Mouse (Mus musculus): ENCODE data around the gene Plod2.

Gene Plod2

GRCm38 (mm10) chr9:92541977-92542561 lies at the start of gene Plod2:
Gene Plod2, plus strand, starts transcription at chr9:92542223.
- DNase-seq (ENCODE audit: low read depth, low spot score), result peak; percentile 84

DNA sequence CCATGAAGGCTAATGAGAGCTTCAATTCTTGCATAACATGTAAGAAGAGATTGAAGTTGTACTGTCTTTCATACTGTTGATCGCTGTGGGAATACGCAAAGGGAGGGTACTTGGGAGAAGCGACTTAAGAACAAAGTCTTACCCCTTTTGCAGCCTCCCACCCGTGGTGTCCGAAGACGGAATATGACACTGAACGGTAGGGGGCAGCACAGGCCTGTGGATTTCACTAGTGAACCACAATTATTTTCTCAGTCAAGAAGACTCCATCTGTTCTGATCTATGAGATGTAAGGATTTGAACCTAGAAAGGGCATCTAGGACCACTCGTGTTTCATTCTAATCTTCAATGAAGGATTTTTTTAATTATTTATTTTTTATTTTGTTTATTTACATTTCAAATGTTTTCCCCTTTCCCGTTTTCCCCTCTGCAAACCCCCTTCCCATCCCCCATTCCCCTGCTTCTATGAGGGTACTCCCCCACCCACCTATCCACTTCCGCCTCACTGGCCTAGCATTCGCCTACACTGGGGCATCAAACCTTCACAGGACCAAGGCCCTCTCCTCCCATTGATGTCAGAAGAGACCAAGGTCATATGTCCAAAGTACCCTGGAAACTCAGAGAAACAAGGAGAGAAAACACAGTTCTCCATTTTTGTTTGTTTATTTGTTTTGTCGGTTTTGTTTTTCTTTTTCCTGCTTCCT lies 42.2 kb upstream of the Plod2 start:
- peak; percentile 75 for DNase-seq (ENCODE audit: low read depth, low spot score)

- no peak for DNase-seq (ENCODE audit: low read depth, low spot score)
Observed at GRCm38 (mm10) chr9:92504256-92504655, 37.8 kb upstream of the Plod2 start.

GRCm38 (mm10) chr9:92504889-92505288 lies 37.1 kb upstream of the Plod2 start:
- no peak for DNase-seq (ENCODE audit: low read depth, low spot score)

DNA sequence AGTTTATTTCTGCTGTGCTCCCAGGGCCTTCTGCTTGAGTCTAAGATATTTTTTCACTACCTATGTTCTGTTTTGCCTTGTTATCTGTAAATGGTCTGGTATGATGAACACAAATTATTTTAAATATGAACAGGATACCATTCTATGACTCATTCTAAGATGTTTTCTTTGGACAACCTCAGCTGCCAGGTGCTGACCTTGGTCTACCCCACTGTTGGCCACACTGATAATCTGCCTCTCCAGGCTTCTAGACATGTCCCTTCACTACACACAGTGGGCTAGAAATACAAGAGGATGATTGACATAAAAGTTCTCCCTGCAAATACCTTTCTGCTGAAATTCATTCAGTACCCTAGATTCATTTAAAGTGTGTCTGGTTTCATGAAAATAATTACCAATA lies 30.3 kb upstream of the Plod2 start:
- DNase-seq (ENCODE audit: low read depth, low spot score), result no peak

DNA sequence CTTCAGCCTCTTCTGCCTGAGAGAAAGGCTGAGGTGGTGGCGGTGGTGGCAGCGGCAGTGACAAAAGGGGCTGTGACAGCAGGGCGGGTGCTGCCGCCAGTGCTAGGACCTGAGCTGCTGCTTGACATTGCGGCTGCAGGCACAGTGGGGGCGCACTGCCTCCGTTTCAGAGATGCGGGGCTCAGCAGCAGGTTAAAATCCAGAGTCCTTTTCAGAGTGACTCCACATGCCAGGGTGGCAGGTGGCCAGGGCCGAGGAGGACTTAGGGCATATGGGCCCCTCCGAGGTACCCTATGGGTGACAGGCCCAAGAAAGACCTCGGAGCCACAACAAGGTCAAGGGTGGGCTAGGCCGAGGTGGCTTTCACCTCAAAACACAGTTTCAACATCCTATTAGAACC lies 25.0 kb upstream of the Plod2 start:
- no peak for DNase-seq (ENCODE audit: low read depth, low spot score)

GRCm38 (mm10) chr9:92520751-92521150 lies 21.3 kb upstream of the Plod2 start:
- no peak for DNase-seq (ENCODE audit: low read depth, low spot score)

GRCm38 (mm10) chr9:92524506-92524905 lies 17.5 kb upstream of the Plod2 start:
- no peak for DNase-seq (ENCODE audit: low read depth, low spot score)

DNA sequence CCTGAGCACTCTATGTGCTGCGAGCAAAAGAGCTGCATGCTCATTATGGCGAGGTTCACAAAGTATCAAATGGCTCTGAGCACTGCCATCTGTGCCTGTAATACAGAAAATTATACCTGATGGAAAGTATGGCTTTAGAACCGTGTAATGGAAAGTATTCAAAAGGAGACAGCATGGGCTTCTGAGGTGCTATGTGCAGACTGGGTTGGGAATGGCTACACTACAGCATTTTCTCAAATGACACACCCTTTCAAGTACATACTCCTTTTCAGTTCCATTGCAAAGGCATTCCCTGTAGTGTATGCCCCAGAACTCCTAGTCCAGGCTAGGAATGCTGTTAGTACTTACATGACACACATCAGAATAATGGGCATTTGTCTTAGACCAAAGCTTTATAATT lies 12.0 kb upstream of the Plod2 start:
- no peak for DNase-seq (ENCODE audit: low read depth, low spot score)

DNA sequence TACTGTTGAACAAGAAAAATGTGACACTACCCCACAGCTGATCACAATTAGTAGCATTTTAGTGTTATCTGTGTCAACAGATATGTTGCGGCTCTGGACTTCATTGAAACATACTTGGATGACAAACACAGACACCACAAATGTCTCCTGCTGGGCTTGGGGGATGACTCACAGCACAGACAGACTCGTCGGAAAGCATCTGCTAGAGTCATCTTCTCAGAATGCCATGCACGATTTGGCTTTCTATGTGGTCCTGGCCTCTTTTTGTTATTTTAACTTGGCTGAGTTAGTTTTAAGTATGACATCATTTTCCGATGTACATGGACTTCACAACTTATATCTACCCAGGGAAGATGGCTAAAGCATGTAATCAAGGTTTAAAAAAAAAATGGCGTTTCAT lies 4.3 kb upstream of the Plod2 start:
- DNase-seq (ENCODE audit: low read depth, low spot score), result no peak

DNA sequence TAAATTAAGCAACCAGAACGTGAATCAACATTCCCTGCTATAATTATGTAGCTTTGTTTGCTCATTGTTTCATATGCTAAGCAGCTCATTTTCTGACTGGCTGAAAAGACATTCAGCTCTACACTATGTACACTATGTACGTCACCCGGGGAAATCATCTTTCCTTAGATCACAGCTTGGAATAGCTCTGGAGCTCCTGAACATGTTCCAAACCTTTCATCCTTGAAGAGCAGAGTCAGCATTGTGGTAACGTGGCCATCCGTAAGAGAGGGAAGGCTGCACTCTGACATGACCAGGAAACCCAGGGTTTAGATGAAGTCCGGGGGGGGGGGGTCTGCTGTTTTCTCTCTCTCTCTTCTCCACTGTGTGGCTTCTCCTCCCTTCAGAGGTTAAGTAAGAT lies 3.8 kb upstream of the Plod2 start:
- no peak for DNase-seq (ENCODE audit: low read depth, low spot score)

DNA sequence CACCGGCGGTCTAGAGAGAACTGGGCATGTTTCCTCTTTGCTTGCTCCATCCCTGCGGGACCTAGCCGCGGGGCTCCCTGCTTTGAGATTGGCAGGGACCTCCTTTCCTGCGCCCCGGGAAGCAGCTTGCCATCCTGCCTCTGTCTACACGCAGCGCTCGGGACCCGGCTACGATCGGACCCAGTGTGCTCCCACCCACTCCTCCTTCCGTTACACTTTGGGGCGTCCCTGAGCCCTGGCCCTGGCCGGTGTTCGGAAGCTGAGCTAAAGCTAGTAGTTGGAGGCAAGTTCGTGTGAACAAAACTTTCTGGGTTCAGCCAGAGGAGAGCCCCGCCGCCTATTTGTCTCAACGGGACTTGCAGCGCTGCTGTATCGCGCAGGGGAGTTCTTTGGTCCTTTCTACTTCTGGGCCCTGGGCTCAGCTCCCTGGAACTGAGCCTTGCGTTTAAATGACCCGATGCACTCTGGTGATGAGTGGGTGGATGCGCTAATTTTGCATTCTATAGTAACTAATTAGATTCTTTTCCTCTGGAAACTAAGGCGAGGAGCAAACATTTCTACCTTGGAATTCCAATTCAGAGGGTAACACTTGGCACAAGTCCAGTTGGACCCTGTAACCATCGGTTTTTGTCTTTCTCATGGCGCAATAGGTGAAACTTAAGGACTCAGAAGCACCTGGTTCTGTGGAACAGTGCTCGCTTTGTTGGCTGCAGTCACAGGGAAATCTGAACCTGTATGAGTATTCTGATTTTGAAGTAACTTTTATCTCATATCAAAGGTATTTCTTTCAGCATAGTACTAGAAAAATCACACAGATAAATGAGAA lies 781 bp downstream of the Plod2 start:
- DNase-seq (ENCODE audit: low read depth, low spot score), result peak; percentile 76

GRCm38 (mm10) chr9:92544146-92544545 lies 2.1 kb downstream of the Plod2 start:
- DNase-seq (ENCODE audit: low read depth, low spot score), result no peak

DNA sequence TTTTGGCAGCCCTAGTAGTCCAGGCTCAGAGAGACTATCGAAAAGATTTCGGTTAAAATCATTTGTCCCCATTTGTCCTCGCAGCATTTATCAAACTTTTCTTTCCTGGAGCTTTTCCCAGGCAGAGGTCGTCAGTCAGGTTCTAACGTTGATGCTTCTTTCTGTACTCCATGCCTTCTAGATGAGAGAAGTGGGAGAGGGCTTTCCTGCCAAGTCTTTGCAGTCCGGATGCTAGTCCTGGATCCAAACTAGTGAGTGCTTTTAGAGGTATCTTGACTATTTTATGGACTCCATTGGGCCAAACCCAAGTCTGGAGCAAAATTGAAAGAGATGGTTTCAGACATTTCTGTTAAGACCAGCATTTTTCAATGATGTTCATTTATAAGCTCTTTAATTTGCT lies 3.0 kb downstream of the Plod2 start:
- DNase-seq (ENCODE audit: low read depth, low spot score), result no peak

GRCm38 (mm10) chr9:92546446-92546845 lies 4.4 kb downstream of the Plod2 start:
- no peak for DNase-seq (ENCODE audit: low read depth, low spot score)

GRCm38 (mm10) chr9:92547106-92547505 lies 5.1 kb downstream of the Plod2 start:
- DNase-seq (ENCODE audit: low read depth, low spot score), result no peak

GRCm38 (mm10) chr9:92547821-92548220 lies 5.8 kb downstream of the Plod2 start:
- DNase-seq (ENCODE audit: low read depth, low spot score), result no peak

- no peak for DNase-seq (ENCODE audit: low read depth, low spot score)
Observed at GRCm38 (mm10) chr9:92548603-92549002, 6.6 kb downstream of the Plod2 start.

DNA sequence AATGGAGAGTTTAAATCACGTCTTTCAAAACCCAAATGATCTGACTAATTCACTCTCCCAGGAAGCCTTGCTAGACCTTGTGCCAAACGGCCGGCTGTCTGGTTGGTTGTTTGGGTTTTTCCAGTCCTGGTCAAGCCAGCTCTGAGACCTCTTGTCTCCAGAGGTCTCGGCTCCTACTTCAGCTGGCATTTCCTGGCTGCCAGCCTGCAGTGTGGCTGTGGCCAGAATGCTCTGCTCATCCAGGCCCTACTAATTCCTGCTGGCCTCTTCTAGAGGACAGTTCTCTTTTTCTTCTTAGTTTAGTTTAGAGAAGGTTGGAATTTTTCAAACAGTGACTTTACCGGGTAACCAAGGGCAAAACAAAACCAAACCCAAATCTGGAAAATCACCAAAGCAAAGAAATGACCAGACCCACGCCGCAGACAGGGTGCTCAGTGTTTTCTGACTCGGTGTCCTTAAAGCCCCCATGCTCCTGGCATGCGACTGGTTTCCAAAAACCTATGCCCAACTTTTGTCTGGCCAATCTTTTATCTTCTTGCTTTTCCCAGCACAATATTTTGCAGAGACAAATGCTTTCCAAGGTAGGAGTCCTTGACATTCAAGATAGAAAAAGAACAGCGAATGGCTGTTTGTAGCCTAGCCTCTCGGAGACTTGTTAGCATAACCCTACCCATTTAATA lies 7.9 kb downstream of the Plod2 start:
- no peak for DNase-seq (ENCODE audit: low read depth, low spot score)

GRCm38 (mm10) chr9:92550981-92551380 lies 9.0 kb downstream of the Plod2 start:
- no peak for DNase-seq (ENCODE audit: low read depth, low spot score)

DNA sequence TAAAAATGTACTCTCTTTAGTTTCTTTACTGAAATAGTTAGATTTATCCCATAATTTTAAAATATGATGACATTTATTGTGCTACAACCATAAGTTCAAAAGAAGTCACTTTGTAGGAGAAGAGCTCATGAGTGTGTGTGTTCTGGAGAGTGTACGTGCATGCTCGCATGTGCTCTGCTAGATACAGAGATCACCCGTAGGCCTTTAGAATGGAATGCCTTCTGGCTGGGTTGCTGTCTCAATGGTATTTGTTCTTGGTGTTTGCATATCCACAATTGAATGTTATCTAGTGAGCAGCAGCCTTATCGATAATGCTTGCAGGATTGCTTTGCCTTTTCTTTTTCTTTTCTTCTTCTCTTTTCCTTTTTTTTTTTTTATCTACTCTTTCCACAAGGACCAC lies 9.6 kb downstream of the Plod2 start:
- DNase-seq (ENCODE audit: low read depth, low spot score), result no peak

DNA sequence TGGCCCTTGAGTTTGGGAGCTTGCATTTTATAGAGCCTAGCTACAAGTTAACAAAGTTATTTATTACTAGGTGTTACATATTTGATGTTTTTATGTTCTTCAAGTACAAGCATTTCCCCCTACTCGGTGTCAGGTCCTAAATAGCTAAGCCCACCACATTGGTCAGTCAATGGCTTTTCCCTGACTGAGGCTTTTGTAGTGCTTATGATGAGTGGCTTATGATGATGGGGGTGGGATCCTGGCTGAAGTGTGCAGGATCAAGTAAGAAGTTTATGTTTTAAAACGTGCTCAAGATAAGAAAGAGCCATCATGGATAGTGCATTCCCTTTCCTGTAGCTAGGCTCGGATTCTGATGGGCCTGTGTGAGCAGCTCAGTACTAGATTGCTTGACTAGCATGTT lies 10.7 kb downstream of the Plod2 start:
- no peak for DNase-seq (ENCODE audit: low read depth, low spot score)

Measured in R1 (cell line).